Mouse (Mus musculus): ENCODE results near the gene Mcfd2.

Mcfd2 gene

GRCm38 (mm10) chr17:87275363-87276341, 9.9 kb upstream of the Mcfd2 start:
- POLR2A ChIA-PET, result interaction anchor here in 3 of 4 experiments (0.5 to 1.4 kb wide), 8 partner anchors 9 to 1291 kb away, joined by 3 to 6 read pairs (median 4); partner anchors contain the start of gene Mcfd2 (in 2 of the 3)
- CTCF ChIA-PET, result interaction anchor here in 1 of 4 experiments (0.7 kb wide), 1 partner anchor 250 kb away, joined by 3 read pairs; no protein-coding TSS in a partner anchor

GRCm38 (mm10) chr17:87269454-87269853, 3.7 kb upstream of the Mcfd2 start:
- ChIA-PET POLR2A (no interaction called here), CTCF (interaction anchor here in 1 of 4 experiments (0.5 kb wide), 1 partner anchor 9 kb away, joined by 3 read pairs; no protein-coding TSS in a partner anchor)

- ChIA-PET CTCF (interaction anchor here in 1 of 4 experiments (1.0 to 1.4 kb wide), 2 partner anchors 17 to 220 kb away, joined by 4 to 9 read pairs; partner anchors contain the start of gene Ttc7), POLR2A (interaction anchor here in 3 of 4 experiments (0.6 to 5.5 kb wide), 19 partner anchors 9 to 240 kb away, joined by 3 to 45 read pairs (median 4); partner anchors contain the start of genes Ttc7 (in 3 of the 3), Calm2 (in 2 of the 3), Cript (in 1 of the 3) and Pigf (in 1 of the 3))
Measured at GRCm38 (mm10) chr17:87264927-87265791, 576 bp downstream of the Mcfd2 start.

GRCm38 (mm10) chr17:87264054-87264830, 1.5 kb downstream of the Mcfd2 start:
- ChIA-PET CTCF (no interaction called here), POLR2A (interaction anchor here in 3 of 4 experiments (0.6 to 5.5 kb wide), 10 partner anchors 18 to 390 kb away, joined by 3 to 45 read pairs (median 4); partner anchors contain the start of genes Ttc7 (in 2 of the 3), Calm2 (in 1 of the 3), Cript (in 1 of the 3) and Pigf (in 1 of the 3))

GRCm38 (mm10) chr17:87263401-87263800, 2.3 kb downstream of the Mcfd2 start:
- ChIA-PET POLR2A (interaction anchor here in 3 of 4 experiments (0.7 to 5.5 kb wide), 7 partner anchors 9 to 391 kb away, joined by 3 to 45 read pairs (median 3); partner anchors contain the start of gene Ttc7 (in 2 of the 3)), CTCF (no interaction called here)

DNA sequence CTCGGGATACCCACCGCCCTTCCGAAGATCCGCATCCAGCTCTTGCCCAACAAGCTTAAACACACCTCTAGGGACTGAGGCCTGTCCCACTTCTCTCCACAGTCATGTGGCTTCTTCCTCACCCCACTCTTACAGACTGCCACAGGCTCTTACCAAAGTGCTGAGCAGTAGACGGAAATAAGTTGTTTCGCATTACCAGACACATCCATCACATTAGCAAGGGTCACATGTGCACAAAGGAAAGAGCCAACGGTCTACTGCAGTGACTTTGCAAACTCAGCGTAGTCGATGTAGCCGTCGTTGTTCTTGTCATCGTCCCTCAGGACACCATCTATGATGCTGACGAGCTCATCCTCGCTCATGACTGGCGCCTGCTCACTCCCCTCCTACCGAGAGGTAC, 10.1 kb downstream of the Mcfd2 start:
- ChIA-PET POLR2A (interaction anchor here in 1 of 4 experiments (0.9 to 1.2 kb wide), 3 partner anchors 10 to 315 kb away, joined by 3 to 4 read pairs (median 3); partner anchors contain the start of gene Mcfd2), CTCF (no interaction called here)

- ChIA-PET CTCF (interaction anchor here in 1 of 4 experiments (0.5 kb wide), 1 partner anchor 714 kb away, joined by 5 read pairs; no protein-coding TSS in a partner anchor), POLR2A (interaction anchor here in 3 of 4 experiments (0.6 to 1.6 kb wide), 5 partner anchors 9 to 27 kb away, joined by 3 read pairs; partner anchors contain the start of gene Mcfd2 (in 1 of the 3))
Measured at GRCm38 (mm10) chr17:87254384-87254783, 11.4 kb downstream of the Mcfd2 start.

DNA sequence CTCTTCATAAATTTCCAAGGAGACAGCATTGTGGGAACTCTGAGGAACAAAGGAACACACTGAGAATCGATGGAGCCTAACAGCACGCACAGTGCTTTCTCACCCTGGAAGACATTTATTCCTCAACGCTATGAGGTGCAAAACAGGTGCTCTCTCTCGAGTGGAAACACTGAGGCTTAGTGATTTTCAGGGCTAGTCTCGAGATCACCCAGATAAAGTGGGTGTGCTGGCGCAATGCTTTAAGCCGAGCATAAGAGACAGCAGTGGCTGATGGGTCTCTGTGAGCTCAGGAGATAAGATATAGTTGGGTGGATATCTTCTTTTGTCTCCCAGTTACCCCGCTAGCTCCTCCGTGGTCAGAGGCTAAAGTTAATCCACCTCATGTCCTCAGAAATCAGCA, 19.6 kb downstream of the Mcfd2 start:
- CTCF ChIA-PET, result interaction anchor here in 2 of 4 experiments (0.7 to 0.9 kb wide), 2 partner anchors 264 to 340 kb away, joined by 3 to 4 read pairs; no protein-coding TSS in a partner anchor
- POLR2A ChIA-PET, result interaction anchor here in 1 of 4 experiments (0.7 to 0.9 kb wide), 2 partner anchors 11 to 210 kb away, joined by 3 to 4 read pairs; no protein-coding TSS in a partner anchor

- ChIA-PET POLR2A (interaction anchor here (0.6 to 1.0 kb wide), 5 partner anchors 13 to 44 kb away, joined by 3 read pairs; no protein-coding TSS in a partner anchor), CTCF (interaction anchor here in 1 of 4 experiments (0.6 to 1.2 kb wide), 2 partner anchors 112 to 190 kb away, joined by 3 to 4 read pairs; no protein-coding TSS in a partner anchor)
Measured at GRCm38 (mm10) chr17:87237826-87238225, 27.9 kb downstream of the Mcfd2 start.

DNA sequence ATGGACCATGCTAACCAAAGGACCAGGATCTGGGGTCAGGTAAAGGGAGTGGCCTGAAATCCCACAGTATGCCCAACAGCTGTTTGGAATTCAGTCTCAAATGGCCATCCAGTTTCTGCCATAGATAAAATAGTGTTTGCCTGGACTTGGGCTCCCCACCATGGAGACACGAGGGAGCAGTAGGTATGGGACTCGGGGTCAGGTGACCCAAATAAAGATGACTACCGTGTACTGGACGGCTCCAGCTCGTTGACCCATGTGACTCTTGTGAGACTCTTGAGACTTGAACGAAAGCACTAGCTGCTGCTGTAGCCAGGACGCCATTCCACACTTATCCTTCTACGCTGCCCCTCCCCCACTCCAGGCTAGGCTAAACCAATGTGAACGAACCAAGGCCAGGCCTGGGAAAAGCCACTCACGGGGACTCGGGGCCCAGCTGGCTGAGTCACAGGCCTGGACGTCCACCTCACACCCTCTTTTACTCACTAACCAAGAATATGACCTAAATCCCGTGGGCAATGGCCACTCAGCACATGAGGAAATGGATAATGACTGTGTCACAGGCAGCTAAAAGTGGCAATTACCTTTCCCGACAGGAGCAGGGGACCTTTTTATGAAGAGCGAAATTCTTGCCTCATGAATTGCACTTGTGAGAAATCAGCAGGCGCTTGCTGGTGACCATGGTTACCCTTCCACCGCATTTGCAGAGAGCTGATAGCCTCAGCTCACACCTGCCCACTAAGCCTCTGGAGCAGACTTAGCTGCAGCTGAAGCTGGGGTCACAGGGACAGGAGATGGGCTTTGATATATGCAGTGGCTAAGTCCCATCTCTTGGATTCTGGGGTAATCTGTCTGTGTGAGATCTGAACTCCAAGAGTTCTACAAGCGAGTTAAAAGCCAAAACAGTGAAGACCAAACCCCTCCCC, 28.7 kb downstream of the Mcfd2 start:
- ChIA-PET POLR2A (interaction anchor here in 2 of 4 experiments (0.6 to 1.0 kb wide), 2 partner anchors 16 to 45 kb away, joined by 3 read pairs; no protein-coding TSS in a partner anchor), CTCF (interaction anchor here in 2 of 4 experiments (0.8 to 1.0 kb wide), 2 partner anchors 12 to 332 kb away, joined by 3 read pairs; no protein-coding TSS in a partner anchor)

DNA sequence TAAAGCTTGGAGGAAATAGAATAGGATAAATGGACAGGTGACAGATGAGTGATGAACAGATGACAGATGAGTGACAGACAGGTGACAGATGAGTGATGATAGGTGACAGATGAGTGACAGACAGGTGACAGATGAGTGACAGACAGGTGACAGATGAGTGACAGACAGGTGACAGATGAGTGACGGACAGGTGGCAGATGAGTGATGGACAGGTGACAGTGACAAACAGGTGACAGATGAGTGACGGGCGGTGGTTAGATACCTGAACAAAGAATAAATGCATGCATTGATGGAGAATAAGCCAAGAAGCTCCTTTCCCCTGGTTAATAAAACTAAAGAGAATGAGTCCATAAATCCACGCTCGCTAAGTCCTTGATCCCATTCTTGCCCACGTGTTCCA, 30.7 kb downstream of the Mcfd2 start:
- ChIA-PET CTCF (no interaction called here), POLR2A (interaction anchor here in 1 of 4 experiments (0.6 kb wide), 1 partner anchor 128 kb away, joined by 6 read pairs; the partner anchor contains the start of gene Socs5)

DNA sequence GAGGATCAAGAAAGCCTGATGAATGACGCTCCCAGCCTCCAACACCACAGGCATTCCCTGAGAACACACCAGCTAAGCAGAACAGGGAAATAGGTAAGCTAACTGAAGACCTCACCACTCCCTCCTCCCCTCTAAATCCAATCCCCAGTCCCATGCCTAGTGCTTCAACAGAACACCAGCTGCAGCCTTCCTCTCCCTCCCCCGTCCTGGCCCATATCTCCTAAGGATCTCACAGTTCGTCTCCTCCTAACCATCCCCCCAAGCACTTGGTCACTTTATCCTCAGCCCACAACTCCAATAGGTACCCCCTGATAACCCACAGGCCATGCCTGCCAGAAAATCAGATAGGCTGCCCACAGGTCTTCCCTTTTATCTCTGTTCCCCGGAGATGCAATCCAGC, 37.9 kb downstream of the Mcfd2 start:
- ChIA-PET POLR2A (no interaction called here), CTCF (no interaction called here)

DNA sequence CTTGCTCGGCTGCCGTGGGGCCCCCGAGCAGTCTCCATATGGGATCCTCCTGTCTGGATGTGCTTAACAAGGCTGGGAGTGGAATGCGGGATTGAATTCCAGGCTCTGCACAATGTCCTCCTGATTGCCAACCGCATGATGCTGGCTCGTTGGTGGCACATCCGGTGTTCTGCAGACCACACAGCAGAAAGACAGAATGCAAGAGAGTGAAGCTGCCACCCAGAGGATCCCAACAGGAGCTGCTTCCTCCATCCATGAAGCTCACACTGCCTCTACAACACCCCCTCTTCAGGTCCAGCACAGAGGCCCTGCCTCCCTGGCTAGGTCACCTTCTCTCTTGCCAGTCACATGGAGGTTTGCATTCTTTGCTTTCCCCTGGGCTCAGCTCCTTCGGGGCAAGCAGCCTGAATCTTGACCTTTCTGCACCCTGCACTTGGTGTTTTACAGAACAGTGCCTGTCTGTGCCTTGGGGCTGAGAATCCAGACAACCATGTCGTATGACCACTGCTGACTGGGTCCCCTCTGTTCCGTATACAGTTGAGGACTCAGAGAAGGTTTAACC, 39.6 kb downstream of the Mcfd2 start:
- ChIA-PET POLR2A (no interaction called here), CTCF (interaction anchor here in 1 of 4 experiments (1.1 kb wide), 1 partner anchor 490 kb away, joined by 3 read pairs; no protein-coding TSS in a partner anchor)

DNA sequence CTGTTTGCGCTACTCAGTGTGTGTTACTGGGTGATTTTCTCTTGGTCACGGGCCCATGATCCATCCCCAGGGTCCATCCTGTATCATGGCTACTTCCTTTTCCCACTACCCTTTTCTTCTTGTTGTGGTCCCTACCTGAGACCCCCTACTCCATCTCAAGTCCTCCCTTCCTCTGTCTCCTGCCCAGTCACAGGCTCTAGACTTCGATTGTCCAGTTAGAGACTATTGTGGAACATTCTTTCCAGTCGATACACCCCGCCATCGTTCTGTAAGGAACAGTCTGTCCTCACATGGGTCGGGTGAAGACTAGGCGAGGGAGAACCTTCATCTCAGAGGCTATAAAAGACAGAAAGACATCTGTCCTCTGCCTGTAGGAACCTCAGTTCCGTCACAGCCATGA, 40.4 kb downstream of the Mcfd2 start:
- CTCF ChIA-PET, result no interaction called here
- POLR2A ChIA-PET, result no interaction called here

GRCm38 (mm10) chr17:87224461-87224860, 41.3 kb downstream of the Mcfd2 start:
- ChIA-PET POLR2A (interaction anchor here in 2 of 4 experiments (0.7 kb wide), 2 partner anchors 260 to 718 kb away, joined by 3 to 4 read pairs; no protein-coding TSS in a partner anchor), CTCF (no interaction called here)

GRCm38 (mm10) chr17:87219456-87219855, 46.3 kb downstream of the Mcfd2 start:
- CTCF ChIA-PET, result interaction anchor here in 1 of 4 experiments (0.6 kb wide), 1 partner anchor 1421 kb away, joined by 3 read pairs; no protein-coding TSS in a partner anchor
- POLR2A ChIA-PET, result no interaction called here

Data from embryonic stem cell, embryonic (primary cell).